Mouse (Mus musculus) limb, embryonic 10.5 days (tissue): Measurements from ENCODE around the gene Htra2. TPM values are rescaled to one million over a fixed set of nuclear protein-coding genes. Genes with fewer than 3 reads are reported as not detected.

Experiments used
- DNase-seq: peaks from one replicate; pipeline ENCODE4 v3.0.0-alpha.2; 2017; ENCODE audit warnings: low spot score
- H3K27ac ChIP-seq: fragments of 300-500 bp; sonication (generic); 2 replicates; pipeline ENCODE4 v1.5.1; 2016; ENCODE audit warnings: mild to moderate bottlenecking
- H3K27me3 ChIP-seq: fragments of 300-500 bp; sonication (generic); 2 replicates; pipeline ENCODE4 v1.6.1; 2016; ENCODE audit warnings: low read depth, mild to moderate bottlenecking; ENCODE audit not compliant: poor library complexity, severe bottlenecking
- H3K36me3 ChIP-seq: fragments of 300-500 bp; sonication (generic); 2 replicates; pipeline ENCODE4 v1.6.1; 2016; ENCODE audit warnings: mild to moderate bottlenecking, moderate library complexity
- H3K4me1 ChIP-seq: fragments of 300-500 bp; sonication (generic); 2 replicates; pipeline ENCODE4 v1.6.1; 2016
- H3K4me3 ChIP-seq: fragments of 300-500 bp; sonication (generic); 2 replicates; pipeline ENCODE4 v1.5.1; 2016; ENCODE audit warnings: mild to moderate bottlenecking, moderate library complexity
- H3K9me3 ChIP-seq: fragments of 300-500 bp; sonication (generic); replicated peaks from 2 replicates; pipeline ENCODE4 v1.6.1; 2016; ENCODE audit warnings: mild to moderate bottlenecking
- WGBS: fragments of 180-500 bp; shearing (Covaris S2); methylation state at CpG from one replicate; pipeline ENCODE4 v1.1.7; 2016; 5-methylcytosine and 5-hydroxymethylcytosine counted together
- polyA plus RNA-seq: library from polyadenylated mRNA; unstranded; fragments of >200 nt; fragmentation: Nextera tagmentation; extraction: Ambion mirVana; gene quantifications from 2 replicates; pipeline ENCODE4 v1.2.1, GENCODE M21; 2016

Htra2 gene
- polyA plus RNA-seq, 1 experiment from 2014 or later = 76.2 TPM

DNA sequence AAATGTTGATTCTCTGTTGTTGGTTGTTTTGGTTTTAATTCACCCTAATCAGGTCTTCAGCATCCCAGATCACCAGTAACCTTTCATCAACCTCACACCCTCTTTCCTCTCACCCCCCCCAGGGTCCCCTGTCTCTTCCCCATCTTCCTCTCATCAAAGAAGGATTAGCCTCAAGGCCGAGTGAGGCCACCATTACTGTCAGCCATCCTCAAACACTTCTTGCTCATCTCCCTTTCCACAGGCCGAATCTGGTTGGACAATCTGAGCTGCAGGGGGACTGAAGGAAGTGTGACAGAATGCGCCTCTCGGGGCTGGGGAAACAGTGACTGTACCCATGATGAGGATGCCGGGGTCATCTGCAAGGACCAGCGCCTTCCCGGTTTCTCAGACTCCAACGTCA is 17.9 kb downstream of the Htra2 start:
- Histone ChIP-seq H3K4me3 (no peak overlapping the region), H3K36me3 (no peaks in the 10 kb centered on the region), H3K27me3 (peaks cover 49% of the 10 kb centered on the region), H3K4me1 (peaks cover 41% of the 10 kb centered on the region), H3K27ac (no peak overlapping the region), H3K9me3 (no peaks in the 10 kb centered on the region)
- WGBS = 72% methylated on average over 8 of the region's 8 CpGs
- DNase-seq = no peak

DNA sequence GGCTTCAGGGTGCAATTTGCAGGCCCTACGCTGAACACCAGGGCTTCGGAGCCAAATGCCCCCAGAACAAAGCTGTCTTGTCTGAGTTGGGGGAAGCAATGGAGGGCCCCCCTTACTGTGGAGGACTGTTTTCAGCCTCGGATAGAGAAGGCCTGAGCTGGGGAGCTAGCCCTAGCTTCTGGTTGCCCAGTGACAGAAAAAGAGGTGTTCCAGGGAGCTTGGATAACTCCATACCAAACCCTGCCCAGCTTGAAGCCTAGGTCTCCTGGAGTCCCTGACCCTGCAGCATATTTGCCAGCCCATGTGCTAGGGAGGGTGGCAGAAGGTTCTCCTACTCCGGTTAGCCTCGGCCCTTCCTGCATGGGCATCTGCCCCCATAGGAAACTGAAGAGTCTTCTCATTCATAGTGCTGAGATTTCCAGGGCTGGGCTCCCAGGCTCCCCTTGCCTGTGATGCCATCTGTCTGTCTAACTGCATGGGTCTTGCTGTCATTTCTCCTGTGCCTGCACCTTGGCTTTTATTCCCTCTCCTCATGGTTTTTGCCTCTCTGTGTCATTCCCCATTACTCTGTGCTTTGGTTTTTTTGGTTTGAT is 20.5 kb downstream of the Htra2 start:
- DNase-seq = peak; percentile 38
- Histone ChIP-seq H3K27me3 (peaks cover 72% of the 10 kb centered on the region), H3K4me3 (peak overlapping the region; percentile 66), H3K9me3 (no peaks in the 10 kb centered on the region), H3K27ac (peak overlapping the region; percentile 88), H3K4me1 (peaks cover 49% of the 10 kb centered on the region), H3K36me3 (no peaks in the 10 kb centered on the region)
- 17% methylated on average over 5 of the region's 5 CpGs for WGBS

DNA sequence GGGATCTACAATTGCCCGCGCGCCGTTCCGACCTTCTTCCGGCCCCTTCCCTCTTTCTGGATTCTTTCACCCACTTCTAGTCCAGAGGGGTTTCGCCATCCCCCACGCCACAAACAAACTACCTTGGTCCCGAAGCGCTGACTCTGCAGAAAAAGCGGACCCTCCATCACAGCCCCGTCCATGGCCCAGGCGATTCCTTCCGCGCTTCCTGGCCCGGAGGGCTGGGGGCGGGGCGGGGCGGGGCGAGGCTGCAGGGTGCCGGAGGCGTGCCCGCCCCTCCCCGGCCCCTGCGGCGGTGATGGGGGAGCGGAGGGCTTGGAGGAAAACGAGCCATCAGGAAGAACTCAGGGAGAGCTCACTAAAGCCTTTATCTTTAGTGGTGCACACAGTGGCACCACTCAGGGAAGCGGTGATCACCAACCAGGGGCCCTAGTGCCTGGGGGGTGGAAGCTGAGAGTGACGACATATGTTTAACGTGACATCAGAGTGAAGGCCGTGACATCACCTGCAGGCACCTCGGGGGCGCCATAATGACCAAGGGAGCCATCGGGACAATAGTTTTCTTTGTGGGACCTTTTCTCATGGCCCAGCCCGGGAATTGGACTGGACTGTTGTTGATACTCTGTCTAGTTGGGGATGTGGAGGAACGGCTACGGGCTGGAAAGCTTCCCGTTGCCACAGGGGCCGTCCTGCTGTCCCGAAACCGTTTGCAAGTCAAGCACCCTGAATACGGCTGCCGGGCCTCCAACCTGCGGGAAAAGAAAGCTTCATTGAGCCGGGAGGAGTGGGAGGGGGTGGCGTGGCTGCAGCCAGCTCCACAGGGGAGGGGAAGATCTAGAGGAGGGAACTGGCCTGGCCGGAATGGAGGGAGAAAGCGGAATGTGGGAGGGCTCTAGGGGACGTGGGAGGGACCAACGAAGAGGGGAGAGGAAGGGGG is 21.6 kb downstream of the Htra2 start, which contains the start of the genes Dok1 and Loxl3:
TSS of gene Dok1 (minus strand) at position 223 of the 937 bp plus-strand sequence.
TSS of gene Loxl3 (plus strand) at position 925 of the 937 bp plus-strand sequence.
- peak; percentile 86 for DNase-seq
- peaks cover 82% of the 10 kb centered on the region for H3K27me3 ChIP-seq
- peak within 1 kb of the TSS; percentile 88 for H3K27ac ChIP-seq
- under 1% methylated on average over 51 of the region's 51 CpGs for WGBS
- H3K4me3 ChIP-seq = peak within 1 kb of the TSS; percentile 66
- no peaks in the 10 kb centered on the region for H3K9me3 ChIP-seq
- H3K4me1 ChIP-seq = peaks cover 44% of the 10 kb centered on the region
- H3K36me3 ChIP-seq = no peaks in the 10 kb centered on the region

DNA sequence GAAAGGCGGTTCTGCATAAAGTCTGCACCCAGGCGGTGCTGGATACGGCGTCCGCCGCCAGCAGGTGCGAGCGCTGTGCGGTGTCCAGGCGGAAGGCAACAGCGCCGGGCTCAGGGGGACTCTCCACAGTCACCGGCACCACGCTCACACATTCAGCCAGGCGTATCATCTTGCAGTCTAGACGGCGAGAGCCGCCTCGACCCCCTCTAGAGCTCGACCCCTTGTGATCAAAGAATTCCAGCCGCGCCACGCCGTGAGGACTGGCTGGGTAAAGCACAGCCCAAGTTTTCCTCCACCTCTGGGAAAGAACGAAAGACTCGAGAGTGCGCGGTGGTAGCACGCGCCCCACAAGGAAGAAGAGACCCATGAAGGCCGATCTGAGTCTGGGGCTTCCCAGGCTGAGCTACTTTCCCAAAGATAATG is 22.3 kb downstream of the Htra2 start:
- H3K4me1 ChIP-seq = peaks cover 43% of the 10 kb centered on the region
- WGBS = under 1% methylated on average over 31 of the region's 31 CpGs
- peak overlapping the region; percentile 66 for H3K4me3 ChIP-seq
- H3K36me3 ChIP-seq = no peaks in the 10 kb centered on the region
- H3K27ac ChIP-seq = peak overlapping the region; percentile 88
- no peaks in the 10 kb centered on the region for H3K9me3 ChIP-seq
- peak; percentile 74 for DNase-seq
- H3K27me3 ChIP-seq = peaks cover 83% of the 10 kb centered on the region

DNA sequence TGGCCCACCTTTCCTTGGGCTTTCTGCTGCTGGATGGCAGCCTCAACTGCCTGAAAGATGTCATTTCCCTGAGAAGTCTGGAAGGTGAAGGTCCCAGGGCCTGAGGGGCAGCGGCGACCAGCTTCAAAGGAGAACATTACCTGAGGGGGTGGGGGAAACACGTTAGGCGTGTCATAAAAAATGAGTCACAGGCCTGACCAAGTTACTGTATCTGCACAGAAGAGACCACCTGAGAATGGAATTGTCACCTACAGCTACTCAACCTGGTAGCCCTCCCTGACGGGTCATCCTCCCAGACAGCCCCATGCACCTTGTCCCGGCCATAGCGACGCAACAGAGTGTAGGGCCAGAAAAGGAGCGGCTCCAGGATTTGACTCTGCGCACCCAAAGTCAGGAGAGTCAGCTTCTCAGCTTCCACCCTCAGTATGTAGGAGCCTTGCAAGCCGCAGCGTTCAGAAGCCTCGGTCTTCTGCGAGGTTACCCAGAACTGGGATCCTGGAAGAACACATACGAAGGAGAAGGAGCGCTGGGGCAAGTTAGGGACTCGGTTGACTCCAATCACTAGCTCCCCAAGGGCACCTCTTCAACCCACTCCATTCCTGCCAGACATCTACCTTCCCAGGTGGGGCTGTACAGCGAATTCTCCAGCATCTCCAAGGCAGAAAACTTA is 23.0 kb downstream of the Htra2 start:
- H3K4me1 ChIP-seq = peaks cover 49% of the 10 kb centered on the region
- no peaks in the 10 kb centered on the region for H3K9me3 ChIP-seq
- no peak for DNase-seq
- peak overlapping the region; percentile 88; the same call in 1 of the 2 replicates for H3K27ac ChIP-seq
- H3K4me3 ChIP-seq = peak overlapping the region; percentile 66
- H3K27me3 ChIP-seq = peaks cover 83% of the 10 kb centered on the region
- H3K36me3 ChIP-seq = no peaks in the 10 kb centered on the region
- WGBS = 14% methylated on average over 18 of the region's 18 CpGs

DNA sequence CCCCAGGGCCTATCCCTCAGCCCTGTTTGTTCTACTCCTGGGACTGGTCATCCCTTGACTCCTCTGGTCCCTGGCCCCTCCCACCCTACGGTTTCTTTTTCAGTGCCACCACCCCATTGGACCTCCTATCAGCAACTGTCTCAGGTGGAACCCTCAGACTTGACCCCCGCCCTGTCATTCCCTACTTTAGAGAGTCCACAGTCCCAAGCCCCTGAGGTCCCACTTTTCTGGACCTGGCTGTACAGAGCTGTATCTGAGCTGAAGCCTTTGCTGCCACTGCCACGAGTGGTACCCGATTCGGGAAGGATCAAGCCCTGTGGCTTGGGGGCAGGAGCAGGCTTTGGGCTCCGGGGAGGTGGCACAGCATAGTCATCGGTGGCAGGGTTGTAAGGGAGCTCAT is 24.0 kb downstream of the Htra2 start:
- Histone ChIP-seq H3K27ac (no peak overlapping the region), H3K9me3 (no peaks in the 10 kb centered on the region), H3K27me3 (peaks cover 78% of the 10 kb centered on the region), H3K36me3 (no peaks in the 10 kb centered on the region), H3K4me1 (peaks cover 49% of the 10 kb centered on the region), H3K4me3 (no peak overlapping the region)
- 62% methylated on average over 7 of the region's 7 CpGs for WGBS
- no peak for DNase-seq

DNA sequence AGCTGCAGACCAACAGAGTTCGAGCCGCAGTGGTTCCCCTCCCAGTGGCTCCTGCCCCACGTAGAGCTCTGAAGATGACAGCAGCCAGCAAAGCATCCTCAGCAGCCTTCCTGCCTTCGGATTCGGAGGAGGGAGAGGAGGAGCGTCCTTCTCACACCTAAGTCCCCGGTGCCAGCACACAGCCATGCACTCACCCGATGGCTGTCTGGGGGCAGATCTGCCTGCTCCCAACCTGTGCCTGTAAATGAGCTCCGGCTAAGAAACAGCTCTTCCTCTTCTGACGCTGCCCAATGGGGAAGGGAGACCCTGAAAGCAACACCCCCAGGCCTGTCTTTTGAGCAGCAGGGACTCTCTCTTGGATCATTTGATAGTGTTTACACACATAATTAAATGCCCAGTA is 25.3 kb downstream of the Htra2 start:
- H3K9me3 ChIP-seq = no peaks in the 10 kb centered on the region
- peaks cover 41% of the 10 kb centered on the region for H3K4me1 ChIP-seq
- DNase-seq = no peak
- no peak overlapping the region for H3K4me3 ChIP-seq
- H3K36me3 ChIP-seq = no peaks in the 10 kb centered on the region
- H3K27ac ChIP-seq = no peak overlapping the region
- peaks cover 64% of the 10 kb centered on the region for H3K27me3 ChIP-seq
- 16% methylated on average over 10 of the region's 10 CpGs for WGBS

DNA sequence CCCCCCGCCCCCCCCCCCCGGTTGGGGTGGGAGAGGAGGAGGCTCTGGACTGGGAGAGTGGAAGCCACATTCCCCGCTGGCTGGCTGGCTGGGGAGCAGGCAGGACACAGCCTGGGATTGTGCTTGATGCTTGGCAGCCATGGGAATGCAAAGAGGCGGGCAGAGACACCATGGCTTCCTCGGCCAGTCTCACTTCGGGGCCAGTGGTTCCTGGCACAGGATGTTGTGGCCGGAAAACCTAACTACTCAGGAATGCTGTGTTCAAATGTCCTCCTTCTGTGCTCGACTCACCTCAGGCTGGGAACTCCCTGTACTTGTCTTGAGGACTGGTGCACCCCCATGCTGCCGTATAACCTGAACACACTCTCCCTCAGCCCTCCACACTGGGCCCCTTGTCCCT is 27.4 kb downstream of the Htra2 start:
- Histone ChIP-seq H3K36me3 (no peaks in the 10 kb centered on the region), H3K4me3 (no peak overlapping the region), H3K27ac (peak overlapping the region; percentile 43), H3K27me3 (peaks cover 59% of the 10 kb centered on the region), H3K4me1 (peaks cover 28% of the 10 kb centered on the region), H3K9me3 (no peaks in the 10 kb centered on the region)
- WGBS = 54% methylated on average over 7 of the region's 9 CpGs
- DNase-seq = no peak

DNA sequence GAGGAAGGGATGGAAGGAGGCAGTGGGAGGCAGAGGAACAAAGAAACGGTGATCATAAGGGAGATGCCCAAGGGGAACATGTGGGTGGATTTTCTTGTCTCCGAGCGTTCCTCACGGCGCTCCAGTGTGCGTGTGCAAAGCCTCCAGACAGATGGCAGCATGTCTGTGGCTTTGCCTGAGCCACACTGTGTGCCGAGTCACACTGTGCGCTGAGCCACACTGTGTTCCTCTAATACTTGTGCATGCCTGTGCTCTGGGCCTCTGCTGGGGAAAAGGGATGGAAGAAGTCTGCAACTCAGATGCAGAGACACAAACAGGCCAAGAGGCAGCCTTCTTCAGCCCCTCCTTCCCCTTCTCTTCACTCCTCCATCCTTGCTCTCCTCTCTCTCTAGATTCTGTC is 27.8 kb downstream of the Htra2 start:
- no peaks in the 10 kb centered on the region for H3K9me3 ChIP-seq
- no peak for DNase-seq
- H3K36me3 ChIP-seq = no peaks in the 10 kb centered on the region
- no peak overlapping the region for H3K4me3 ChIP-seq
- WGBS = 84% methylated on average over 8 of the region's 8 CpGs
- peaks cover 55% of the 10 kb centered on the region for H3K27me3 ChIP-seq
- peaks cover 23% of the 10 kb centered on the region for H3K4me1 ChIP-seq
- peak overlapping the region; percentile 43 for H3K27ac ChIP-seq

DNA sequence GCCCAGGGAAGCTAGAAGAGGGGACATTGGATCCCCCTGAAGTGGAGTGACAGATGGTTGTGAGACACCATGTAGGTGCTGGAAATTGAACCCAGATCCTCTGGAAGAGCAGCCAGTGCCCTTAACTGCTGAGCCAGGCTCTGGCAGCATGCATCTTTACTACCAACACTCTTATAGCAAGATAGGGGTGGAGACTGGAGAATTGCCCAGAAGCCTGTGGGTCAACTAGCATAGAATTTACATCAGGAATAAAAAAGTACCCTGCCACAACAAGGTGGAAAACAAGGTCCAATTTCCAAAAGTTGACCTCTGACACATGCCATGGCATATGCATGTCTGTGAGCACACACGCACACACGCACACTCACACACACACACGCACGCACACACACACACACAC is 29.9 kb downstream of the Htra2 start:
- WGBS = 86% methylated on average over 4 of the region's 4 CpGs
- Histone ChIP-seq H3K27me3 (peaks cover 34% of the 10 kb centered on the region), H3K4me1 (peaks cover 14% of the 10 kb centered on the region)

DNA sequence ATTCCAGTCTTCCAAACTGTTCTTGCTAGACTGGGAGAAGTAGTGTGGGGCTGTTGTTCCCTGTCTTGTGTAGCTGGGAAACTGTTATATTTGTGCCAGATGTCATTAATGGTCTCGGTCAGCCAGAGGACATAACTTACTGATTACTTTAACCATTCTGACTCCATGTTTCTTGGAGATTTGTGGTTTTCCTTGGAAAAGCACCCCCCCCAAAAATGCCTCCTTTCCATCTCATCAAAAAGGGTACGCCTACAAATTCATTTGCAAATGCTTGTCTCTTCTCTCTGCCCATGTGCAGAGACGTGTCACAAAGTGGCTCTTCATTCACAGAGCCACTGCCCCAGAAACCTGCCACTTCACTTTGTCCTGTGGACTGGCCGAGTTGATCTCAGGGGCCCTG is 30.7 kb downstream of the Htra2 start:
- H3K9me3 ChIP-seq = no peaks in the 10 kb centered on the region
- 78% methylated on average over 4 of the region's 4 CpGs for WGBS
- H3K36me3 ChIP-seq = no peaks in the 10 kb centered on the region
- peaks cover 14% of the 10 kb centered on the region for H3K4me1 ChIP-seq
- DNase-seq = no peak
- no peak overlapping the region for H3K27ac ChIP-seq
- no peak overlapping the region for H3K4me3 ChIP-seq
- H3K27me3 ChIP-seq = peaks cover 26% of the 10 kb centered on the region

More for the DNA sequence above, 29.9 kb downstream of the Htra2 start:
- DNase-seq = no peak
- Histone ChIP-seq H3K4me3 (no peak overlapping the region), H3K36me3 (no peaks in the 10 kb centered on the region), H3K27ac (no peak overlapping the region), H3K9me3 (no peaks in the 10 kb centered on the region)

DNA sequence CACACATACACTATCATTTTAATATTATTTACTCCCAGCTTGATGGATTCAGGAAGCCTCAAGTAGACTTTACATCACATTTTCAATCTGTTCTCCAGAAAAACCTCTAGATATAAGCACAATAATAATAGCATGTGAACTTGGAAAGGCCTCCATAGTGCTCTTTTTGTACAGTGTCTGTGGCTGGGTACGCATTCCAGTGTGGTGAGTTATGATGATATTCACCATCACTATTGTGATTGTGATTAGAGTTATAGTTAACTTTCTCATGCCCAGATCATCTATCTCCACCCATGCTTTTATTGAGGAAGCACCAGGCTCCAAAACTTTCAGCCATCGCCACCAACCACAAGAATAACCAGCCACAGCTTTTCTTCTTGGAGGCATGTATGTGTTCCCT is 31.3 kb downstream of the Htra2 start:
- H3K27me3 ChIP-seq = peaks cover 20% of the 10 kb centered on the region
- no peak overlapping the region for H3K27ac ChIP-seq
- 98% methylated on average over 2 of the region's 2 CpGs for WGBS
- no peak for DNase-seq
- H3K4me3 ChIP-seq = no peak overlapping the region
- H3K9me3 ChIP-seq = no peaks in the 10 kb centered on the region
- H3K36me3 ChIP-seq = no peaks in the 10 kb centered on the region
- H3K4me1 ChIP-seq = peaks cover 14% of the 10 kb centered on the region

DNA sequence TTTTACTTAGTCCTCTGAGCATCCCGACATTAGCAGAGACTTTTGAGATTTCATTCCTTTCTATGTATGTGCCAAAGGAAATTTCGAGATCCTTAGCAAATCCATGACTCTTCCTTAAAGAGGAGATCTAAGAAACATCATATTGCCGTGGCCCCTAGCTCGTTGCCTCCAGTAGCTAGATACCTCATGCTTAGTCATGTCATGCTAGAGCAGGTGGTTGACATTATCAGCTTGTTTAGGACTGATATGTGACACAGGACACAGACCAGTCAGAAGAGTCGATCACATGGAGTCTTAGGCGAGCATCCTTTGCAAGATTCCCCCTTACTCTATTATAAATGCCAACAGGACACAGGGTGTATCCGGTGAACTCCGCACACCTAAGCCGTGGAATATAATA is 32.1 kb downstream of the Htra2 start:
- Histone ChIP-seq H3K4me1 (peaks cover 13% of the 10 kb centered on the region), H3K27ac (no peak overlapping the region), H3K27me3 (peaks cover 12% of the 10 kb centered on the region), H3K9me3 (no peaks in the 10 kb centered on the region), H3K36me3 (no peaks in the 10 kb centered on the region), H3K4me3 (no peak overlapping the region)
- WGBS = 87% methylated on average over 9 of the region's 9 CpGs
- no peak for DNase-seq
